Mouse (Mus musculus) adrenal gland, postnatal 0 days (tissue): ENCODE measurements around the gene Scgb1b7. TPM values are rescaled to one million over a fixed set of nuclear protein-coding genes. Genes with fewer than 3 reads are reported as not detected.

Experiments used
- polyA plus RNA-seq: library from polyadenylated mRNA; unstranded; fragments of >200 nt; fragmentation: Nextera tagmentation; extraction: Ambion mirVana; gene quantifications from 2 replicates; pipeline ENCODE4 v1.2.1, GENCODE M21; 2015

The Scgb1b7 gene
- polyA plus RNA-seq, result not detected in 2 replicates

DNA sequence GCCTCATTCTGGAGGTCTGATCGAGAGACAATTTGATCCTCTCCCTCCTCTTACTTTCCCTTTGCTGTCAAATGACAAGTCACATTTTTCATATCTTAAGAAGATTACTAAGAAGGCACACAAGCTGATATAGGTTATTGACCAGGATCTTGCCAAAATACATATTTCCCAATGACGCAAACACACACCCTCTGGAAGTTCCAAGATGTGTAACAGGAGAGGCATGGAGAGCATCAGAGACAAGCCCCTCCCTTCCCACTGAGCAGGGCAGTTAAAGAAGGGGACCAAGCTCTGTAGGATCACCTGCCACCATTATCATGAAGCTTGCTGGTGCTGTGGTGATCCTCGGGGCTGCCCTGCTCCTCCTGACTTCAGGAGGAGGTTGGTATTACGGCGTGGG, at the start of gene Scgb1b7:
Scgb1b7 (plus strand) TSS at position 301 of the 400 bp plus-strand sequence.

GRCm38 (mm10) chr7:31705657-31706056, 6.8 kb upstream of the Scgb1b7 start, which contains the start of gene Scgb2b7:
TSS of gene Scgb2b7 (minus strand) at chr7:31705757.

Other genes starting within 250 kb of the Scgb1b7 start
- not detected in 2 replicates for gene Scgb2b7, start 6.9 kb upstream of the Scgb1b7 start, polyA plus RNA-seq